Mouse (Mus musculus) gastrocnemius, postnatal 14 days (tissue): ENCODE data around the gene Hist1h4h. TPM values are rescaled to one million over a fixed set of nuclear protein-coding genes. Genes with fewer than 3 reads are reported as not detected.

Source experiments
- DNase-seq: peaks from one replicate; pipeline ENCODE4 v3.0.0; 2021; ENCODE audit warnings: mixed read lengths
- intact Hi-C: fragments of 180-260 bp; cut with DNase I; formaldehyde crosslinking; loops from one replicate; pipeline ENCODE4 v1.15.1; 2025; ENCODE audit warnings: low total_unique reads
- total RNA-seq, 2 experiments: library from RNA; stranded (reverse); gene quantifications; 2 replicates each; pipeline ENCODE4 v1.2.3; 2021

Hist1h4h gene
- total RNA-seq, 2 experiments from 2014 or later, result 281 to 294 TPM

DNA sequence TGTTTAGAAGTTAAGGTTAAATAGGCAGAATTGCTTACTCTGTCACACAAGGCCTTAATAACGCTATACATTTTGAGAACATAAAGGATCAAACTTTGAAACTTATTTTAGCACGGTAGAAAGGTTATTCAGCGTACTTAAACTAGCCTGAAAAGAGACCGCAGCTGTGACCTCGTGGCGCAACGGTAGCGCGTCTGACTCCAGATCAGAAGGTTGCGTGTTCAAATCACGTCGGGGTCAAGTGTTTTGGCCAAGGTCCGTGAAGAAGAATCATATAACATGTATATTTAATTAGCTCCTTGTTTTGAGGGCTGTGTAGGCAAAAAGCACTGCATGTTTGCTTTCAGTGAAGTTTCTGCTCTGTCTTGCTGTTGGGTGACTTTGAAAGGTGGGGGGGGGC is 24.5 kb upstream of the Hist1h4h start:
- DNase-seq, result no peak
- intact Hi-C loops, result loop anchor here (5.0 kb wide), 1 partner anchor 49 kb away; no protein-coding TSS in a partner anchor

GRCm38 (mm10) chr13:23506819-23507515 is 23.9 kb upstream of the Hist1h4h start:
- DNase-seq, result no peak
- intact Hi-C loops, result loop anchor here (5.0 kb wide), 1 partner anchor 50 kb away; no protein-coding TSS in a partner anchor

DNA sequence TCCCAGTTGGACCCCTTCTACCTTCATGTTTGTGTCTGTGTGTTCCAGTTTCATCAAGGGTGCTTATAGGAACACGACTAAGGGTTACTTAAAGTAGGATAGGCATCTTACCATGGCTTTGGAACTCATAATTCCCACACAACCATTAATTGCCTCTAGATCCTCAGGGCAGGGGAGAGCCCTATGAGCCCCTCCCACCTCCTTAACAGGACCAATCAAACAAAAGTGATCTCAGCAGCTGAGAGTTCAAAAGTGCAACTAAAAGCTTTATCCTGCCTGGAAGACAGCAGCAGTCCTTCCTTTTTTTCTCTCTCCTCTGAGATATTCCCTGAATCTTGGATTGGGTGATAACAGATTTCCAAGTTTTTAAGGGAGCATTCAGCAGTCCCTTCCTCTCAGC is 20.7 kb upstream of the Hist1h4h start:
- intact Hi-C loops, result no loop called here
- DNase-seq, result no peak

GRCm38 (mm10) chr13:23513517-23513916 is 17.3 kb upstream of the Hist1h4h start:
- intact Hi-C loops, result no loop called here
- DNase-seq, result no peak

- DNase-seq, result no peak
- intact Hi-C loops, result loop anchor here (5.0 kb wide), 1 partner anchor 63 kb away; no protein-coding TSS in a partner anchor
Measured at GRCm38 (mm10) chr13:23515281-23515680, 15.6 kb upstream of the Hist1h4h start.

DNA sequence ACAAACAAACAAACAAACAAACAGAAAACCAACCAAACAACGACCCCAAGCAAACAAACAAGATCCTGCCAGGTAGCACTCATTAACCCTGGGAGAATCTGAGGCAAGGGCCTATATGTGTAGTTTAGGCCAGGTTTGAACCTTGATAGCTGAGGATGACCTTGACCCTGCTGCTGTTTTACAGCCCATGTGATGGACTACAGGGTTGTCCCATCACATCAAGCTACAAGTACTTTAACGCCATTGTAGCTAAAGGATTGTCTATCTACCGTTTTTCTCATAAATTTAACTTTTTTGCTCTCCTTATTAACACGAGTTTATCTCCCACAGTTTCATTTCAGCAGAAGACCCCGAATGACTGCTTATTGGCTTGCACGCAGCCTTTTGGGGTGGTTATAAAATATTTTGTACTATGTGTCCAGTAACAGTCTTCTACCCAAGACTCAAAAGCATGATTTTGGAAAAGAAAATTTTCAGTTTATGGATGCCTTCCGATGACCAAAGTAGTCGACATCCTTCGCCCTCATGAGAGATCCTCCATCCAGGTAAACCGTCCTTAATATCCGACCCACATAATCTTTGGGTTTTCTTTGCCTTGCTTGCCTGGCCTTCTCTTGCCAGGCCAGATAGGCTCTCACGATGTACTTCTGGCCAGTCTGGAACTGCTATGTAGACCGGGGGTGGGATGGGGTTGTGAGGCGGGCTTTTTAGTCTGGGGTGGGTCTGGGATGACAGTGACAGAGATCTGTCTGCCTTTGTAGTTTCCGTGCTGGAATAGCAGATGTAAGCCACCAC is 14.8 kb upstream of the Hist1h4h start:
- DNase-seq, result no peak
- intact Hi-C loops, result loop anchor here (5.0 kb wide), 1 partner anchor 64 kb away; no protein-coding TSS in a partner anchor

DNA sequence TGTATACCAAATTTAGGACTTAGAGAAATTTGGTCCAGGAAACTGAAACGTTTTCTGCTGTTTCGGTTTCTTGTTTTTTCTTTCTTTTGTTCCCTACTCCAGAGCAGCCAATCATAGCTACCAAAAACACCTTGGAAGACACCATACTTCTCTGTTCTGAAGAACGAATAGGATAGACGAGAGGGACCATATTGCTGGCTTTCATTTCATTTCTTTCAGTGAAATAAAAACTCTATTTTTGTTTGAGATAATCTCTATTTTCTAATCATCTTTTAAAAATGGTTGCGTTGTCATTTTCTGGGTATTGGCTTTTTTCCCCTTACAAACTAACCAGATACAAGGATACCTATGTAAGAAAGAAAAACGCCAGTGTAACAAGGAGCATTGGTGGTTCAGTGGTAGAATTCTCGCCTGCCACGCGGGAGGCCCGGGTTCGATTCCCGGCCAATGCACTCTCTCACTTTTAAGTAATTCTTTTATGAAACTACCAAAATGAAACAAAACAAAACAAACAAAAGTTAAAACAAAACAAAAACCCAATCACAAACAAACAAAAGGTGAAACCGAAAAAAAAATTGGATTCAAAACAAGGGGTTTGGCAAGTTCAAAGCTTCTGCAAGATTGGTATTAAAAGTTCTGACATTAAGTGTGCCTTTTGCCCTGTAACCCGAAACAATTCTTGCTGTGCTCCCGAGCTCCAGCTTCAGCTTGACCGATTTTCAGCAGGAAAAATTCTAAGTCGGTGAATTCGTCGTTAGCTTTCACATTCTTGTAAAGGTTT is 13.8 kb upstream of the Hist1h4h start:
- peak; percentile 53 for DNase-seq
- intact Hi-C loops, result loop anchor here (5.0 kb wide), 1 partner anchor 65 kb away; no protein-coding TSS in a partner anchor

- DNase-seq, result peak; percentile 70
Measured at GRCm38 (mm10) chr13:23517603-23518294, 13.1 kb upstream of the Hist1h4h start.

GRCm38 (mm10) chr13:23518295-23518603 is 12.6 kb upstream of the Hist1h4h start:
- no peak for DNase-seq
- intact Hi-C loops, result loop anchor here (2.0 to 5.0 kb wide), 2 partner anchors 66 to 85 kb away; no protein-coding TSS in a partner anchor

More at GRCm38 (mm10) chr13:23517603-23518294, 13.1 kb upstream of the Hist1h4h start:
- intact Hi-C loops, result loop anchor here (2.0 to 5.0 kb wide), 2 partner anchors 65 to 85 kb away; no protein-coding TSS in a partner anchor

GRCm38 (mm10) chr13:23518885-23519284 is 12.0 kb upstream of the Hist1h4h start:
- intact Hi-C loops, result loop anchor here (2.0 to 5.0 kb wide), 2 partner anchors 67 to 86 kb away; no protein-coding TSS in a partner anchor
- no peak for DNase-seq

GRCm38 (mm10) chr13:23519416-23519815 is 11.4 kb upstream of the Hist1h4h start:
- intact Hi-C loops, result loop anchor here (2.0 to 5.0 kb wide), 2 partner anchors 67 to 87 kb away; no protein-coding TSS in a partner anchor
- DNase-seq, result peak; percentile 63

DNA sequence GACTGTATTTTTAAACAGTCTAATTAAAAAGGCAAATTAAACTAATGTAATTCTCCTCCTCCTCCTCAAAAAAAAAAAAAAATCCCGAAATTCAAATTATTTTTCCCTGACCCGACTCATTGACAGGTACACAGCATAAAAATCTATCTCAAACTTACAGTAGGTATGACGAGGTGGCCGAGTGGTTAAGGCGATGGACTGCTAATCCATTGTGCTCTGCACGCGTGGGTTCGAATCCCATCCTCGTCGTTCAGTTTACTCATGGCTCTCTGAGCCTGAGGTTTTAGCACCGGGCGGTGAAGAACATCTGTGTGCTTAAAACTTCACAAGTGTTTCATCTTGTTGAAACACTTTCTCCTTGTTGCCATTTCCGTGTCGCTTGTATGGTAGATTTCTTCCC is 9.1 kb upstream of the Hist1h4h start:
- DNase-seq, result peak; percentile 58
- intact Hi-C loops, result loop anchor here (10.0 kb wide), 1 partner anchor 1497 kb away; no protein-coding TSS in a partner anchor

DNA sequence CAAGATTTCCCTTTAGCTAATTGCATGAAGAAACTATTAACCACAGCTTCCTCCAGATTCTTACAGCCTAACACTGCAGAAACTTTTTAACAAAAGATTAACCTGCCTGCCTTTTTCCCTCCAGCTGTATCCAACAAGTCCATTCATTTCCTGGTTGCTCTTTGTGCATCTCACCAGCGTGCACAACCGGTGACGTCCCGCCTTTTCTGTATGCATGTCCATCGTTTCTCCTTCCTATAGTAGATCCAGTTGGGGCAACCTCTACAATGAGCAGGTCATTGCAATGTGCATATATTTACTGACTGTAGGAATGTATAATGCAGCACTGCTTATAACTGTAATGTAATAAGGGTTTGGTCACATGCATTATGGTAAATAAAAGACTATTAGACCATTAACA is 6.9 kb upstream of the Hist1h4h start:
- DNase-seq, result no peak
- intact Hi-C loops, result loop anchor here (10.0 kb wide), 1 partner anchor 1499 kb away; no protein-coding TSS in a partner anchor

DNA sequence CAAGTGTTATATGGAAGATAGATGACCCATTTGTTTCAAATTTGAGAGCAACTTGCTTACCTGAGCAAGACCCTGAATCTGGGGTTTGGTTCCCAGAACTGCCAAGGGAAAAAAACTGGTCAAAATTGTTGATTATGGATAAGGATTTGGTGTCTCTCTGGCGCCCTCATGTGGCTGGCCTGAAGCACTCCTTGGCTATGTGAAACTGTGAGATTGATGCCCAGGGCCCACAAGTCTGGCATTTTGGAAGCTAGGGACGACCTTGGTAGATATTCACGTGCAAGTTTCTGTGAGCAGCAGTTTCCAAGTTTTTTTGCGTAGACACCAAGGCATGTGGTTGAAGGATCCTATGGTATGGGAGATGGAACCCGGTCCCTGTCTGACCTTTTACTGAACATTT is 6.2 kb upstream of the Hist1h4h start:
- DNase-seq, result peak; percentile 70
- intact Hi-C loops, result loop anchor here (10.0 kb wide), 1 partner anchor 1500 kb away; no protein-coding TSS in a partner anchor

- DNase-seq, result no peak
Measured at GRCm38 (mm10) chr13:23525901-23526300, 4.9 kb upstream of the Hist1h4h start.

DNA sequence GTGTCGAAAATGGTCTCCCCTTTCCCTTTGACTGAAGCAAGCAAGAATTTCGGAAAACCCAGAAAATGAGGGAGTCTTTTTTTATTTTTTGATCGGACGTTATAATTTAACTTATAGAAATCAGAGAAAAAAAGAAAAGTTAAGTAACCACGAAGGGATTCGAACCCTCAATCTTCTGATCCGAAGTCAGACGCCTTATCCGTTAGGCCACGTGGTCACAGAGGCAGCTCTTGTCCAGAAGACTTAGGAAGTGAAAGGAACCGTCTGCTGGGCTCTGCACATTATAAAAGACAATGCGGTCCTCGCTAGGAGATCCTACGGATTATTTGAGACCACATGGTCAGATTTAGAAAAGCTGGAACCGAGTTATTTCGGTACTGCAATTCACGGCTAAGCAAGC is 4.5 kb upstream of the Hist1h4h start:
- peak; percentile 81 for DNase-seq
- intact Hi-C loops, result loop anchor here (10.0 kb wide), 1 partner anchor 1502 kb away; no protein-coding TSS in a partner anchor

More at GRCm38 (mm10) chr13:23525901-23526300, 4.9 kb upstream of the Hist1h4h start:
- intact Hi-C loops, result loop anchor here (10.0 kb wide), 1 partner anchor 1501 kb away; no protein-coding TSS in a partner anchor

- DNase-seq, result no peak
- intact Hi-C loops, result loop anchor here (10.0 kb wide), 1 partner anchor 1504 kb away; no protein-coding TSS in a partner anchor
Measured at GRCm38 (mm10) chr13:23529005-23529404, 1.8 kb upstream of the Hist1h4h start.

DNA sequence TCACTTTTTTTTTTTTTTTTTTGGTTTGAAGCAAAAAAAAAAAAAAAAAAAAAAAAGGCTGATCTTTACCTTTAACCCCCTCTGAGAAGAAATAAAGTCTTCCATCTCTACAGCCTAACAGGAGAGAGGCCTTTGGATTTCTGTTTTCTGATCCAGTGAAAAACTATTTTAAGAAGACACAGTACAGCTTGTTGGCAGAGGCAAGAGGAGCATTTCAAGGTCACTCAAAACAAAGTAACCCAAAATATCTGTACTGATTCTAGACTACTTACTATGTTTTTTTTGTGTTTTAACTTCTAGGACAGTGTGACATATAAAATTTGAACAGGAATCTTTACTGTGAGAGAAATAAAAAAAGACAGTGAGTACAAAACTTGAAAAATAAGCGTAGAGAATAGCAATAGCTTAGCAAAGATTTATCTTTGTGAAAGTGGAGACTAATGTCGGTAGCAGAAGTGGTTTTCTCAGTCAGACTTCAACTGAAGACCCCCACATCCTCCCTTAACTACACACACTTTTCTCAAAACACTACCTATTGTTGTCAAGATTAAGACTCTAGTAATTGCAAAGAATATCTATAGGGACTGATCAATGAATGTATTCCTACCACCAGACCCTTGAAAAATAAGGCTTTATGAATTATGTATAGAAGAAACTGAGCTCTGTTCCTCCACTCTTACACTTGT is 1.2 kb upstream of the Hist1h4h start:
- no peak for DNase-seq
- intact Hi-C loops, result loop anchor here (10.0 kb wide), 1 partner anchor 1505 kb away; no protein-coding TSS in a partner anchor
